Mouse (Mus musculus): Measurements from ENCODE around the gene Cyp4f37. TPM values are rescaled to one million over a fixed set of nuclear protein-coding genes. Genes with fewer than 3 reads are reported as not detected.

Gene Cyp4f37
- polyA plus RNA-seq, 1 experiment, result 0.15 TPM

- peaks cover 10% of the 10 kb centered on the region for H3K4me1 ChIP-seq
- H3K27me3 ChIP-seq (replicated peaks), result peaks cover 11% of the 10 kb centered on the region
- TF ChIP-seq FLI1 (IDR thresholded peaks at IDR 0.05; ENCODE audit: low read length), result no peak
- no peak for TF ChIP-seq GATA1 (IDR thresholded peaks at IDR 0.05; ENCODE audit: borderline replicate concordance, low read length)
- H3K36me3 ChIP-seq (replicated peaks; ENCODE audit: low read length), result no peaks in the 10 kb centered on the region
- peaks cover 8% of the 10 kb centered on the region; the same call in 1 of the 2 replicates for H3K9me3 ChIP-seq
- no peak overlapping the region for H3K4me3 ChIP-seq (replicated peaks)
Measured at GRCm38 (mm10) chr17:32680404-32680803, 59.3 kb downstream of the Cyp4f37 start.

DNA sequence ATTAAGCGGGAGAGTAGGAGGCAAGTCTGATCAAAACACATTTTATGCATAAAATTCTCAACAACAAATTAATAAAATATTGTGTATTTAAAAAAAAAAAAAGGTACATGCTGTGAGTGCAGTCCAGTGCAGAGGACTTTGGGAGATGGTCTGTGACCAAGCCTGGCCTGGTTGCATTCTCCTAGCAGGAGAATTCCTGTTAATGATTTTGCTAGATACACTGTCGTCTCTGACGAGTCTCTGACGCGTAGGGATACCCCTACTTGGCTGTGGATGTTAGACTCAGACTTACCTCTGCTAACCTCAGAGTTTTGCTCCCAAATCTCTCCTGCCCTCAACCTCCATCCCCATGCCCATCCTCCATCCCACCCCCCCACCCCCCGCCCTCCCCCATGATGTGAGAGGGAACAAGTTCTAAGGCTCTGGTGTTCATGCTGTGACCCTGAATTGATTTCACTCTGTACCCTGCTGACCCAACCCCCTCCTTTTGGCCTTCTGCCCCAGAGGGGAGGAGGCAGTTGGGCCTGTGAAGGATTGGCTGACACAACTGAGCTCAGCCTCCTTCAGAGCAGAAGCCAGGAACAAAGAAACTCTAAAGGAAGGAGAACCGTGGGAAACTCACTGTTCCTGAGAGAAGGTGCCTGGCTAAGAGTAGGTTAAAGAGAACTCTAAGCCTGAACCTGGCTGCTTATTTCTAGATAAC lies 64.1 kb downstream of the Cyp4f37 start, which contains the start of gene Cyp4f15:
Gene Cyp4f15 (plus strand): TSS at position 580 of the 703 bp plus-strand sequence.
- TF ChIP-seq FLI1 (IDR thresholded peaks at IDR 0.05; ENCODE audit: low read length), result no peak
- no peak for TF ChIP-seq GATA1 (IDR thresholded peaks at IDR 0.05; ENCODE audit: borderline replicate concordance, low read length)
- Histone ChIP-seq H3K36me3 (replicated peaks; ENCODE audit: low read length) (no peaks in the 10 kb centered on the region), H3K27me3 (replicated peaks) (peaks cover 12% of the 10 kb centered on the region), H3K4me1 (peaks cover 5% of the 10 kb centered on the region; the same call in 1 of the 2 replicates), H3K9me3 (no peaks in the 10 kb centered on the region), H3K4me3 (replicated peaks) (no peak within 1 kb of the TSS)

Other genes with a start within 250 kb of the Cyp4f37 start
- gene Wiz, start 231.9 kb upstream of the Cyp4f37 start, polyA plus RNA-seq (2012; ENCODE audit: insufficient read depth, low replicate concordance), result 32.7 and 47.1 TPM in 2 replicates
- gene Rasal3, start 217.7 kb upstream of the Cyp4f37 start, polyA plus RNA-seq (2012; ENCODE audit: insufficient read depth, low replicate concordance), result 26.2 and 250 TPM in 2 replicates
- gene Pglyrp2, start 197.1 kb upstream of the Cyp4f37 start, polyA plus RNA-seq (2012; ENCODE audit: insufficient read depth, low replicate concordance), result 2.0 and 3.2 TPM in 2 replicates
- not detected in 2 replicates for gene Cyp4f39, start 168.6 kb upstream of the Cyp4f37 start, polyA plus RNA-seq (2012; ENCODE audit: insufficient read depth, low replicate concordance)
- 0.67 TPM in 1 of 2 replicates, not detected in the other for gene Cyp4f17, start 115.3 kb upstream of the Cyp4f37 start, polyA plus RNA-seq (2012; ENCODE audit: insufficient read depth, low replicate concordance)
- gene Cyp4f16, start 84.8 kb upstream of the Cyp4f37 start, polyA plus RNA-seq (2012; ENCODE audit: insufficient read depth, low replicate concordance), result 2.1 and 5.3 TPM in 2 replicates
- 0.74 and 22.2 TPM in 2 replicates for gene Cyp4f40, start 37.6 kb downstream of the Cyp4f37 start, polyA plus RNA-seq (2012; ENCODE audit: insufficient read depth, low replicate concordance)
- not detected in 2 replicates for gene Cyp4f15, start 64.3 kb downstream of the Cyp4f37 start, polyA plus RNA-seq (2012; ENCODE audit: insufficient read depth, low replicate concordance)
- gene Zfp871, start 167.0 kb downstream of the Cyp4f37 start, polyA plus RNA-seq (2012; ENCODE audit: insufficient read depth, low replicate concordance), result 0.16 TPM in 1 of 2 replicates, not detected in the other
- gene Zfp811, start 188.6 kb downstream of the Cyp4f37 start, polyA plus RNA-seq (2012; ENCODE audit: insufficient read depth, low replicate concordance), result not detected in 2 replicates
- gene Zfp799, start 209.0 kb downstream of the Cyp4f37 start, polyA plus RNA-seq (2012; ENCODE audit: insufficient read depth, low replicate concordance), result 0.11 TPM in 1 of 2 replicates, not detected in the other

Measured in megakaryocyte, embryonic 14.5 days (primary cell).